Mouse (Mus musculus): ENCODE measurements around the gene Ube2i. TPM values are rescaled to one million over a fixed set of nuclear protein-coding genes. Genes with fewer than 3 reads are reported as not detected.

Ube2i gene
- polyA plus RNA-seq, 1 experiment from 2014 or later: 922 TPM

- Histone ChIP-seq H3K27ac (replicated peaks; ENCODE audit: low read depth, low read length) (no peak overlapping the region), H3K36me3 (ENCODE audit: control insufficient read depth, insufficient read depth, low read length) (peaks cover 38% of the 10 kb centered on the region), H3K4me3 (ENCODE audit: low read depth, low read length) (no peak overlapping the region), H3K27me3 (ENCODE audit: control insufficient read depth, insufficient read depth, low read length) (no peaks in the 10 kb centered on the region), H3K4me2 (ENCODE audit: low read depth, severe bottlenecking) (peak overlapping the region; percentile 20; the same call in 1 of the 2 replicates), H3K9ac (ENCODE audit: low read length) (no peak overlapping the region; the same call in 1 of the 2 replicates), H3K9me3 (ENCODE audit: control insufficient read depth, low read length) (no peaks in the 10 kb centered on the region), H3K4me1 (ENCODE audit: control insufficient read depth, insufficient read depth, low read length) (peaks cover 15% of the 10 kb centered on the region)
- no peak for ATAC-seq (ENCODE audit: insufficient number of reproducible peaks, low FRiP score, low TSS enrichment, low read depth)
- no peak for DNase-seq (ENCODE audit: low spot score)
- WGBS: 95% methylated on average over 2 of the region's 2 CpGs
Measured at GRCm38 (mm10) chr17:25270795-25271335, 3.6 kb downstream of the Ube2i start.

DNA sequence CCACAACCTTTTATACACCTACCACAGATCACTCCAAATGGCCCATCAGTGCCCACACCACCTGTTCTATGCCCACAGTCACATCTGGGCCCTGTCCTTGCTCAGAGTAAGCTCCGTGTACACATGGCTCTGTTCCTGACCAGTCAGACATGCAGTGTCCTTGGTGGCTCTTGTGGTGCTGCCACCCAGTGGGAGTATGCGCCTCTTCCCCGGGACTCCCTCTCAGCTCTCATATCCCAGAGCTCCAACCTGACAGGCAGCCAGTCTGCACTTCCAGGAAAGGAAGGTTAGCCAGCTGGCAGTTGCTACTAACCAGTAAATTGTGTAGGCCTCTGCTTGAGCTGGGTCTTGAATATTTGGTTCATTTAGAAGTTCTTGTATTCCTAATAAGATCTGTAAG is 10.0 kb downstream of the Ube2i start:
- Histone ChIP-seq H3K9me3 (ENCODE audit: control insufficient read depth, low read length) (no peaks in the 10 kb centered on the region), H3K4me1 (ENCODE audit: control insufficient read depth, insufficient read depth, low read length) (no peaks in the 10 kb centered on the region)
- WGBS: 83% methylated on average over 3 of the region's 3 CpGs

DNA sequence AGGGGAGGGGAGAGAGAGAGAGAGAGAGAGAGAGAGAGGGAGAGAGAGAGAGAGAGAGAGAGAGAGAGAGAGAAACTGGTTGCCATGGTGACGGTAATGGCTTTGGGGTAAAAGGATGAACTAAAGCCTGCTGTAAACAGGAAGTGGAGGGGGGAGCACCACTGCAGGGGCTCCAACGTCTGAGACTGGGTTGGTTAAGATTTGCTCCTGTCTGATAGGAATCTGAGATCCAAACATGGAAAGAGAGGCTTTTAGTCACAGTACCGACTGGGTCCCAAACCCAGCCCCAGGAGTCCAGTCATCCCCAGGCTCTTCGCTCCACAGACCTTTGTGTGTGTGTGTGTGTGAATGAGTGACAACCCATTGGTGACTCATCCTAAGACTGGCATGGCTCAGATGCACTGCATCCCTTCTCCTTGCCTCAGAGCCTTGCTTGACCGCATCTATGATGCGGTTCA is 16.6 kb downstream of the Ube2i start:
- Histone ChIP-seq H3K9me3 (ENCODE audit: control insufficient read depth, low read length) (no peaks in the 10 kb centered on the region), H3K4me3 (ENCODE audit: low read depth, low read length) (no peak overlapping the region), H3K27me3 (ENCODE audit: control insufficient read depth, insufficient read depth, low read length) (peaks cover 30% of the 10 kb centered on the region), H3K4me2 (ENCODE audit: low read depth, severe bottlenecking) (no peak overlapping the region), H3K27ac (replicated peaks; ENCODE audit: low read depth, low read length) (no peak overlapping the region), H3K4me1 (ENCODE audit: control insufficient read depth, insufficient read depth, low read length) (peaks cover 18% of the 10 kb centered on the region), H3K36me3 (ENCODE audit: control insufficient read depth, insufficient read depth, low read length) (peaks cover 6% of the 10 kb centered on the region), H3K9ac (ENCODE audit: low read length) (no peak overlapping the region)
- ATAC-seq (ENCODE audit: insufficient number of reproducible peaks, low FRiP score, low TSS enrichment, low read depth): no peak
- DNase-seq (ENCODE audit: low spot score): no peak
- 59% methylated on average over 6 of the region's 6 CpGs for WGBS

More for the DNA sequence above, 10.0 kb downstream of the Ube2i start:
- H3K36me3 ChIP-seq (ENCODE audit: control insufficient read depth, insufficient read depth, low read length): peaks cover 61% of the 10 kb centered on the region
- no peak for ATAC-seq (ENCODE audit: insufficient number of reproducible peaks, low FRiP score, low TSS enrichment, low read depth)
- no peaks in the 10 kb centered on the region for H3K27me3 ChIP-seq (ENCODE audit: control insufficient read depth, insufficient read depth, low read length)
- DNase-seq (ENCODE audit: low spot score): no peak
- no peak overlapping the region for H3K4me3 ChIP-seq (ENCODE audit: low read depth, low read length)
- no peak overlapping the region for H3K4me2 ChIP-seq (ENCODE audit: low read depth, severe bottlenecking)
- H3K9ac ChIP-seq (ENCODE audit: low read length): no peak overlapping the region
- H3K27ac ChIP-seq (replicated peaks; ENCODE audit: low read depth, low read length): no peak overlapping the region

GRCm38 (mm10) chr17:25256140-25256754 is 18.2 kb downstream of the Ube2i start, which contains the start of gene Baiap3:
Gene Baiap3, minus strand, starts transcription at chr17:25256364.
- H3K27ac ChIP-seq (replicated peaks; ENCODE audit: low read depth, low read length): no peak within 1 kb of the TSS
- H3K4me1 ChIP-seq (ENCODE audit: control insufficient read depth, insufficient read depth, low read length): peaks cover 18% of the 10 kb centered on the region
- H3K27me3 ChIP-seq (ENCODE audit: control insufficient read depth, insufficient read depth, low read length): peaks cover 30% of the 10 kb centered on the region
- no peaks in the 10 kb centered on the region for H3K9me3 ChIP-seq (ENCODE audit: control insufficient read depth, low read length)
- DNase-seq (ENCODE audit: low spot score) (peak; percentile 68), ATAC-seq (ENCODE audit: insufficient number of reproducible peaks, low FRiP score, low TSS enrichment, low read depth) (peak; percentile 49; the same call in 1 of the 2 replicates)
- no peaks in the 10 kb centered on the region for H3K36me3 ChIP-seq (ENCODE audit: control insufficient read depth, insufficient read depth, low read length)
- H3K4me3 ChIP-seq (ENCODE audit: low read depth, low read length): peak within 1 kb of the TSS; percentile 31
- H3K4me2 ChIP-seq (ENCODE audit: low read depth, severe bottlenecking): peak within 1 kb of the TSS; percentile 67
- 5% methylated on average over 35 of the region's 35 CpGs for WGBS
- peak within 1 kb of the TSS; percentile 41 for H3K9ac ChIP-seq (ENCODE audit: low read length)

DNA sequence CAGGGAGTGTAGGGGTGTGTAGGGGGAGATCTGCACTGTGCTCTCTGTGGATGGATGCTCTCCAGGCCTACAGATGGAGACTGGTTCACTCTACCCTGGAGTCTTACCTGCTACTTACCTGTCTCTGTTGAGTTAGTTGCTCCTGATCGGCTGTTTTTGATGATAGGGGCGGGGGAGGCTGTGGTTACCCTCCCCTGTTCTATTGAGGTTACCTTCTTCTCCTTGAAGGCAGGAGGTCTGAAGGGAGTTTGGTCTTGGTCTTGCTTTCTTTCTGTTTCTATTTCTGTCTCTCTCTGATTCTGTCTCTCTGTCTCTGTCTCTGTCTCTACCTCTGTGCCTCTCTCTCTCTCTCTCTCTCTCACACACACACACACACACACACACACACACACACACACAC is 19.3 kb downstream of the Ube2i start:
- no peak overlapping the region for H3K4me2 ChIP-seq (ENCODE audit: low read depth, severe bottlenecking)
- no peaks in the 10 kb centered on the region for H3K9me3 ChIP-seq (ENCODE audit: control insufficient read depth, low read length)
- H3K27ac ChIP-seq (replicated peaks; ENCODE audit: low read depth, low read length): no peak overlapping the region
- peaks cover 30% of the 10 kb centered on the region for H3K27me3 ChIP-seq (ENCODE audit: control insufficient read depth, insufficient read depth, low read length)
- H3K4me3 ChIP-seq (ENCODE audit: low read depth, low read length): no peak overlapping the region
- H3K9ac ChIP-seq (ENCODE audit: low read length): no peak overlapping the region
- no peak for DNase-seq (ENCODE audit: low spot score)
- ATAC-seq (ENCODE audit: insufficient number of reproducible peaks, low FRiP score, low TSS enrichment, low read depth): no peak
- H3K4me1 ChIP-seq (ENCODE audit: control insufficient read depth, insufficient read depth, low read length): peaks cover 18% of the 10 kb centered on the region
- H3K36me3 ChIP-seq (ENCODE audit: control insufficient read depth, insufficient read depth, low read length): no peaks in the 10 kb centered on the region
- WGBS: 66% methylated on average over 2 of the region's 2 CpGs

DNA sequence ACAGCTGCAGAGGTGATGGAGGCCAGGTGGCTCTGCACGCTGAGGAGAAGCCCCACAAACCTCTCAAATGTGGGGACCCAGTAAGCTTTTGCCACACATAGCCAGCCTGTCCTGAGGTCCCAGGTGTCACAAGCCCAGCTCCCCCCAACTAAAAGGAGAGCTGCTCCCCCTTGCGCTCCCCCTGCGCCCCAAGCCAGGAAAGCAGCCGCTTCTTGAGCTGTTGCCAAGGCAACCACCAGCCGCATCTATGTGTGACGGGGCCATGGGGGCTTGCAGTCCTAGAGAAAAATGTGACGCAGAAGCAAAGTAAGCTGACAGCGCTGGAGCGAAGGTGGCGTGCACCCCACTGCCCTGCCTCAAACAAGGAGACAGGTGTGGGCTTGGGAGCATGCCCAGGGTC is 20.7 kb downstream of the Ube2i start:
- 32% methylated on average over 10 of the region's 10 CpGs for WGBS
- Histone ChIP-seq H3K9ac (ENCODE audit: low read length) (no peak overlapping the region; the same call in 1 of the 2 replicates), H3K4me1 (ENCODE audit: control insufficient read depth, insufficient read depth, low read length) (peaks cover 18% of the 10 kb centered on the region)

GRCm38 (mm10) chr17:25252643-25253042 is 21.8 kb downstream of the Ube2i start:
- Histone ChIP-seq H3K9ac (ENCODE audit: low read length) (no peak overlapping the region), H3K4me1 (ENCODE audit: control insufficient read depth, insufficient read depth, low read length) (peaks cover 18% of the 10 kb centered on the region), H3K36me3 (ENCODE audit: control insufficient read depth, insufficient read depth, low read length) (no peaks in the 10 kb centered on the region), H3K9me3 (ENCODE audit: control insufficient read depth, low read length) (no peaks in the 10 kb centered on the region), H3K27me3 (ENCODE audit: control insufficient read depth, insufficient read depth, low read length) (peaks cover 30% of the 10 kb centered on the region), H3K27ac (replicated peaks; ENCODE audit: low read depth, low read length) (no peak overlapping the region), H3K4me3 (ENCODE audit: low read depth, low read length) (no peak overlapping the region), H3K4me2 (ENCODE audit: low read depth, severe bottlenecking) (no peak overlapping the region)
- WGBS: 39% methylated on average over 3 of the region's 3 CpGs
- DNase-seq (ENCODE audit: low spot score) (no peak), ATAC-seq (ENCODE audit: insufficient number of reproducible peaks, low FRiP score, low TSS enrichment, low read depth) (no peak)

More for the DNA sequence above, 20.7 kb downstream of the Ube2i start:
- Histone ChIP-seq H3K9me3 (ENCODE audit: control insufficient read depth, low read length) (no peaks in the 10 kb centered on the region), H3K4me3 (ENCODE audit: low read depth, low read length) (no peak overlapping the region), H3K27ac (replicated peaks; ENCODE audit: low read depth, low read length) (no peak overlapping the region), H3K36me3 (ENCODE audit: control insufficient read depth, insufficient read depth, low read length) (no peaks in the 10 kb centered on the region), H3K27me3 (ENCODE audit: control insufficient read depth, insufficient read depth, low read length) (peaks cover 30% of the 10 kb centered on the region), H3K4me2 (ENCODE audit: low read depth, severe bottlenecking) (no peak overlapping the region)
- ATAC-seq (ENCODE audit: insufficient number of reproducible peaks, low FRiP score, low TSS enrichment, low read depth): no peak
- no peak for DNase-seq (ENCODE audit: low spot score)

GRCm38 (mm10) chr17:25250181-25250835 is 24.1 kb downstream of the Ube2i start:
- WGBS: 79% methylated on average over 8 of the region's 8 CpGs
- no peak for ATAC-seq (ENCODE audit: insufficient number of reproducible peaks, low FRiP score, low TSS enrichment, low read depth)

More at GRCm38 (mm10) chr17:25250181-25250835, 24.1 kb downstream of the Ube2i start:
- H3K4me1 ChIP-seq (ENCODE audit: control insufficient read depth, insufficient read depth, low read length): peaks cover 7% of the 10 kb centered on the region; the same call in 1 of the 2 replicates
- H3K9ac ChIP-seq (ENCODE audit: low read length): no peak overlapping the region
- H3K27ac ChIP-seq (replicated peaks; ENCODE audit: low read depth, low read length): no peak overlapping the region
- H3K9me3 ChIP-seq (ENCODE audit: control insufficient read depth, low read length): no peaks in the 10 kb centered on the region
- H3K4me3 ChIP-seq (ENCODE audit: low read depth, low read length): no peak overlapping the region
- H3K36me3 ChIP-seq (ENCODE audit: control insufficient read depth, insufficient read depth, low read length): no peaks in the 10 kb centered on the region
- DNase-seq (ENCODE audit: low spot score): no peak
- peaks cover 20% of the 10 kb centered on the region for H3K27me3 ChIP-seq (ENCODE audit: control insufficient read depth, insufficient read depth, low read length)
- H3K4me2 ChIP-seq (ENCODE audit: low read depth, severe bottlenecking): no peak overlapping the region
